Mouse (Mus musculus): ENCODE results near the gene Timeless. TPM values are rescaled to one million over a fixed set of nuclear protein-coding genes. Genes with fewer than 3 reads are reported as not detected.

The Timeless gene
- polyA plus RNA-seq, 1 experiment from 2014 or later, result 65.9 TPM

GRCm38 (mm10) chr10:128221533-128222286 lies 10.2 kb upstream of the Timeless start:
- WGBS, result 62% methylated on average over 16 of the region's 16 CpGs

GRCm38 (mm10) chr10:128225064-128225463 lies 6.8 kb upstream of the Timeless start:
- no peaks in the 10 kb centered on the region for H3K36me3 ChIP-seq
- no peaks in the 10 kb centered on the region for H3K27me3 ChIP-seq (ENCODE audit: insufficient read depth, poor library complexity, severe bottlenecking)
- H3K9me3 ChIP-seq, result no peaks in the 10 kb centered on the region
- peaks cover 24% of the 10 kb centered on the region for H3K4me1 ChIP-seq (replicated peaks)
- 52% methylated on average over 5 of the region's 5 CpGs for WGBS
- H3K27ac ChIP-seq, result no peak overlapping the region
- DNase-seq (ENCODE audit: low spot score), result no peak
- H3K4me3 ChIP-seq, result peak overlapping the region; percentile 1; the same call in 1 of the 2 replicates

More at GRCm38 (mm10) chr10:128221533-128222286, 10.2 kb upstream of the Timeless start:
- Histone ChIP-seq H3K9me3 (no peaks in the 10 kb centered on the region), H3K27me3 (ENCODE audit: insufficient read depth, poor library complexity, severe bottlenecking) (no peaks in the 10 kb centered on the region), H3K4me3 (no peak overlapping the region), H3K4me1 (replicated peaks) (peaks cover 24% of the 10 kb centered on the region), H3K36me3 (no peaks in the 10 kb centered on the region), H3K27ac (no peak overlapping the region)
- DNase-seq (ENCODE audit: low spot score), result no peak

GRCm38 (mm10) chr10:128225538-128225937 lies 6.3 kb upstream of the Timeless start, which contains the start of gene Mip:
Gene Mip, plus strand, starts transcription at chr10:128225838.
- Histone ChIP-seq H3K27me3 (ENCODE audit: insufficient read depth, poor library complexity, severe bottlenecking) (no peaks in the 10 kb centered on the region), H3K4me3 (peak within 1 kb of the TSS; percentile 1; the same call in 1 of the 2 replicates), H3K4me1 (replicated peaks) (peaks cover 24% of the 10 kb centered on the region), H3K36me3 (no peaks in the 10 kb centered on the region), H3K27ac (no peak within 1 kb of the TSS), H3K9me3 (no peaks in the 10 kb centered on the region)
- WGBS, result 49% methylated on average over 4 of the region's 4 CpGs
- DNase-seq (ENCODE audit: low spot score), result no peak

GRCm38 (mm10) chr10:128227592-128227991 lies 4.3 kb upstream of the Timeless start:
- no peaks in the 10 kb centered on the region for H3K9me3 ChIP-seq
- H3K27me3 ChIP-seq (ENCODE audit: insufficient read depth, poor library complexity, severe bottlenecking), result no peaks in the 10 kb centered on the region
- no peak overlapping the region for H3K27ac ChIP-seq
- 90% methylated on average over 9 of the region's 9 CpGs for WGBS
- H3K4me1 ChIP-seq (replicated peaks), result peaks cover 31% of the 10 kb centered on the region
- H3K4me3 ChIP-seq, result no peak overlapping the region
- no peak for DNase-seq (ENCODE audit: low spot score)
- H3K36me3 ChIP-seq, result no peaks in the 10 kb centered on the region

GRCm38 (mm10) chr10:128228009-128228408 lies 3.9 kb upstream of the Timeless start:
- Histone ChIP-seq H3K27me3 (ENCODE audit: insufficient read depth, poor library complexity, severe bottlenecking) (no peaks in the 10 kb centered on the region), H3K36me3 (no peaks in the 10 kb centered on the region), H3K27ac (no peak overlapping the region), H3K4me3 (no peak overlapping the region), H3K4me1 (replicated peaks) (peaks cover 35% of the 10 kb centered on the region), H3K9me3 (no peaks in the 10 kb centered on the region)
- 96% methylated on average over 8 of the region's 8 CpGs for WGBS
- DNase-seq (ENCODE audit: low spot score), result no peak

GRCm38 (mm10) chr10:128230582-128230981 lies 1.3 kb upstream of the Timeless start:
- 82% methylated on average over 12 of the region's 12 CpGs for WGBS
- Histone ChIP-seq H3K27ac (peak overlapping the region; percentile 99), H3K36me3 (peaks cover 15% of the 10 kb centered on the region), H3K4me3 (no peak overlapping the region), H3K27me3 (ENCODE audit: insufficient read depth, poor library complexity, severe bottlenecking) (no peaks in the 10 kb centered on the region), H3K4me1 (replicated peaks) (peaks cover 28% of the 10 kb centered on the region), H3K9me3 (no peaks in the 10 kb centered on the region)
- no peak for DNase-seq (ENCODE audit: low spot score)

GRCm38 (mm10) chr10:128231146-128231545 lies 719 bp upstream of the Timeless start:
- no peaks in the 10 kb centered on the region for H3K9me3 ChIP-seq
- peaks cover 18% of the 10 kb centered on the region for H3K36me3 ChIP-seq
- no peaks in the 10 kb centered on the region for H3K27me3 ChIP-seq (ENCODE audit: insufficient read depth, poor library complexity, severe bottlenecking)
- 44% methylated on average over 5 of the region's 5 CpGs for WGBS
- peak overlapping the region; percentile 85 for H3K4me3 ChIP-seq
- no peak for DNase-seq (ENCODE audit: low spot score)
- H3K27ac ChIP-seq, result peak overlapping the region; percentile 99
- peaks cover 22% of the 10 kb centered on the region for H3K4me1 ChIP-seq (replicated peaks)

- H3K27ac ChIP-seq, result peak overlapping the region; percentile 99
These were observed 638 bp downstream of the Timeless start for GRCm38 (mm10) chr10:128232420-128232985.

GRCm38 (mm10) chr10:128236321-128236720 lies 4.5 kb downstream of the Timeless start:
- no peak overlapping the region for H3K4me3 ChIP-seq
- no peak for DNase-seq (ENCODE audit: low spot score)
- H3K27ac ChIP-seq, result no peak overlapping the region
- peaks cover 53% of the 10 kb centered on the region for H3K36me3 ChIP-seq
- H3K27me3 ChIP-seq (ENCODE audit: insufficient read depth, poor library complexity, severe bottlenecking), result no peaks in the 10 kb centered on the region
- peaks cover 16% of the 10 kb centered on the region for H3K4me1 ChIP-seq (replicated peaks)
- H3K9me3 ChIP-seq, result no peaks in the 10 kb centered on the region
- WGBS, result 72% methylated on average over 4 of the region's 4 CpGs

More at GRCm38 (mm10) chr10:128232420-128232985, 638 bp downstream of the Timeless start:
- Histone ChIP-seq H3K4me1 (replicated peaks) (peaks cover 19% of the 10 kb centered on the region), H3K9me3 (no peaks in the 10 kb centered on the region), H3K27me3 (ENCODE audit: insufficient read depth, poor library complexity, severe bottlenecking) (no peaks in the 10 kb centered on the region), H3K36me3 (peaks cover 19% of the 10 kb centered on the region), H3K4me3 (peak overlapping the region; percentile 85)
- DNase-seq (ENCODE audit: low spot score), result peak; percentile 64
- under 1% methylated on average over 14 of the region's 14 CpGs for WGBS

GRCm38 (mm10) chr10:128237807-128238480 lies 6.1 kb downstream of the Timeless start:
- no peak for DNase-seq (ENCODE audit: low spot score)
- 89% methylated on average over 15 of the region's 15 CpGs for WGBS
- Histone ChIP-seq H3K36me3 (peaks cover 69% of the 10 kb centered on the region), H3K9me3 (no peaks in the 10 kb centered on the region), H3K4me3 (no peak overlapping the region), H3K27ac (no peak overlapping the region), H3K27me3 (ENCODE audit: insufficient read depth, poor library complexity, severe bottlenecking) (no peaks in the 10 kb centered on the region), H3K4me1 (replicated peaks) (peaks cover 10% of the 10 kb centered on the region; the same call in 1 of the 2 replicates)

GRCm38 (mm10) chr10:128239140-128239539 lies 7.3 kb downstream of the Timeless start:
- H3K27me3 ChIP-seq (ENCODE audit: insufficient read depth, poor library complexity, severe bottlenecking), result no peaks in the 10 kb centered on the region
- DNase-seq (ENCODE audit: low spot score), result no peak
- H3K4me3 ChIP-seq, result no peak overlapping the region
- H3K4me1 ChIP-seq (replicated peaks), result 0 out of 2 replicates have a peak, but pooled peaks cover 6% of the 10 kb centered on the region
- no peak overlapping the region for H3K27ac ChIP-seq
- WGBS, result 93% methylated on average over 4 of the region's 4 CpGs
- no peaks in the 10 kb centered on the region for H3K9me3 ChIP-seq
- H3K36me3 ChIP-seq, result peaks cover 76% of the 10 kb centered on the region

- peaks cover 80% of the 10 kb centered on the region for H3K36me3 ChIP-seq
- 94% methylated on average over 18 of the region's 18 CpGs for WGBS
- H3K27me3 ChIP-seq (ENCODE audit: insufficient read depth, poor library complexity, severe bottlenecking), result no peaks in the 10 kb centered on the region
- H3K27ac ChIP-seq, result no peak overlapping the region
- no peak for DNase-seq (ENCODE audit: low spot score)
- H3K9me3 ChIP-seq, result no peaks in the 10 kb centered on the region
- H3K4me3 ChIP-seq, result no peak overlapping the region
- H3K4me1 ChIP-seq (replicated peaks), result 0 out of 2 replicates have a peak, but pooled peaks cover 6% of the 10 kb centered on the region
These were observed 8.3 kb downstream of the Timeless start for GRCm38 (mm10) chr10:128240131-128240530.

- WGBS, result 96% methylated on average over 8 of the region's 8 CpGs
- peaks cover 96% of the 10 kb centered on the region for H3K36me3 ChIP-seq
- H3K4me1 ChIP-seq (replicated peaks), result no peaks in the 10 kb centered on the region; the same call in 1 of the 2 replicates
- H3K9me3 ChIP-seq, result no peaks in the 10 kb centered on the region
- no peak overlapping the region for H3K4me3 ChIP-seq
- H3K27ac ChIP-seq, result no peak overlapping the region
- H3K27me3 ChIP-seq (ENCODE audit: insufficient read depth, poor library complexity, severe bottlenecking), result no peaks in the 10 kb centered on the region
- DNase-seq (ENCODE audit: low spot score), result no peak
These were observed 11.4 kb downstream of the Timeless start for GRCm38 (mm10) chr10:128243252-128243651.
